Mouse (Mus musculus) limb, embryonic 14.5 days (tissue): ENCODE measurements at regions not wholly inside any gene's neighbourhood (a gene's known extent, or its start where the extent isn't known, plus 50 kb on each side); places are given as distances from the start of the nearest gene placed in this dataset.

Experiments used
- ATAC-seq: fragments of 200-750 bp; cut with Nextera tagmentation; 2 replicates; pipeline ENCODE4 v1.8.0; 2017; ENCODE audit warnings: low read depth, moderate number of reproducible peaks, moderate TSS enrichment; ENCODE audit not compliant: low FRiP score
- DNase-seq: peaks from one replicate; pipeline ENCODE4 v3.0.0-alpha.2; 2015; ENCODE audit warnings: low spot score
- H3K27ac ChIP-seq: fragments of 300-500 bp; sonication (generic); replicated peaks from 2 replicates; pipeline ENCODE4 v1.5.1; 2014; ENCODE audit warnings: low read depth, mild to moderate bottlenecking, low read length, moderate library complexity, mixed read lengths
- H3K27me3 ChIP-seq: fragments of 300-500 bp; sonication (generic); 2 replicates; pipeline ENCODE4 v1.6.1; 2014; ENCODE audit warnings: low read length, mixed read lengths; ENCODE audit not compliant: control insufficient read depth, insufficient read depth
- H3K36me3 ChIP-seq: fragments of 300-500 bp; sonication (generic); 2 replicates; pipeline ENCODE4 v1.6.1; 2014; ENCODE audit warnings: mild to moderate bottlenecking, low read length, moderate library complexity, mixed read lengths; ENCODE audit not compliant: control insufficient read depth, insufficient read depth
- H3K4me1 ChIP-seq: fragments of 300-500 bp; sonication (generic); 2 replicates; pipeline ENCODE4 v1.6.1; 2014; ENCODE audit warnings: antibody characterized with exemption, low read length, mixed read lengths; ENCODE audit not compliant: control insufficient read depth, insufficient read depth
- H3K4me2 ChIP-seq: fragments of 300-500 bp; sonication (generic); replicated peaks from 2 replicates; pipeline ENCODE4 v1.6.1; 2014; ENCODE audit warnings: low read depth, mild to moderate bottlenecking, low read length, moderate library complexity; ENCODE audit not compliant: severe bottlenecking
- H3K4me3 ChIP-seq: fragments of 300-500 bp; sonication (generic); replicated peaks from 2 replicates; pipeline ENCODE4 v1.5.1; 2014; ENCODE audit warnings: low read length
- H3K9ac ChIP-seq: fragments of 300-500 bp; sonication (generic); 2 replicates; pipeline ENCODE4 v1.6.1; 2014; ENCODE audit warnings: mild to moderate bottlenecking, low read depth, low read length, moderate library complexity; ENCODE audit not compliant: severe bottlenecking
- H3K9me3 ChIP-seq: fragments of 300-500 bp; sonication (generic); 2 replicates; pipeline ENCODE4 v1.6.1; 2016; ENCODE audit warnings: low read length; ENCODE audit not compliant: control insufficient read depth
- POLR2A ChIP-seq: fragments of 200-500 bp; IDR thresholded peaks from 2 replicates; pipeline ENCODE4 v1.8.0; 2012; ENCODE audit warnings: inconsistent platforms, mild to moderate bottlenecking, moderate library complexity, borderline replicate concordance; ENCODE audit not compliant: insufficient read depth, insufficient read length; ENCODE audit errors: extremely low read depth
- WGBS: fragments of 180-500 bp; shearing (Covaris S2); extraction: QIAGEN DNeasy Blood & Tissue Kit; methylation state at CpG from one replicate; pipeline ENCODE4 v1.1.7; 2014; 5-methylcytosine and 5-hydroxymethylcytosine counted together

- H3K27me3 ChIP-seq: no peaks in the 10 kb centered on the region
- no peak overlapping the region for H3K4me3 ChIP-seq
- no peaks in the 10 kb centered on the region for H3K4me1 ChIP-seq
- DNase-seq: peak; percentile 28
- no peaks in the 10 kb centered on the region for H3K36me3 ChIP-seq
- 62% methylated on average over 7 of the region's 7 CpGs for WGBS
- no peak for ATAC-seq
- H3K4me2 ChIP-seq: no peak overlapping the region
- TF ChIP-seq POLR2A: no peak
- H3K9ac ChIP-seq: no peak overlapping the region
- H3K9me3 ChIP-seq: no peaks in the 10 kb centered on the region
- no peak overlapping the region for H3K27ac ChIP-seq
Measured at GRCm38 (mm10) chr11:12112646-12113353, 74.3 kb upstream of the Grb10 start.

- no peak overlapping the region for H3K27ac ChIP-seq
- WGBS: 77% methylated on average over 3 of the region's 3 CpGs
- no peak overlapping the region for H3K4me2 ChIP-seq
- no peaks in the 10 kb centered on the region for H3K36me3 ChIP-seq
- DNase-seq (no peak), ATAC-seq (no peak)
- H3K9ac ChIP-seq: no peak overlapping the region
- no peaks in the 10 kb centered on the region for H3K27me3 ChIP-seq
- no peaks in the 10 kb centered on the region for H3K4me1 ChIP-seq
- TF ChIP-seq POLR2A: no peak
- H3K9me3 ChIP-seq: no peaks in the 10 kb centered on the region
- H3K4me3 ChIP-seq: no peak overlapping the region
Measured at GRCm38 (mm10) chr11:12107711-12108110, 69.2 kb upstream of the Grb10 start.

GRCm38 (mm10) chr11:12090961-12091360 lies 52.5 kb upstream of the Grb10 start:
- Histone ChIP-seq H3K27ac (no peak overlapping the region), H3K9me3 (0 out of 2 replicates have a peak, but pooled peaks cover 5% of the 10 kb centered on the region), H3K36me3 (no peaks in the 10 kb centered on the region), H3K4me3 (no peak overlapping the region), H3K9ac (no peak overlapping the region), H3K4me2 (no peak overlapping the region), H3K27me3 (no peaks in the 10 kb centered on the region), H3K4me1 (no peaks in the 10 kb centered on the region)
- no peak for DNase-seq
- ATAC-seq: no peak
- TF ChIP-seq POLR2A: no peak
- 77% methylated on average over 4 of the region's 4 CpGs for WGBS

- DNase-seq (no peak), ATAC-seq (no peak)
- 0 out of 2 replicates have a peak, but pooled peaks cover 5% of the 10 kb centered on the region for H3K9me3 ChIP-seq
- H3K4me1 ChIP-seq: no peaks in the 10 kb centered on the region
- H3K4me2 ChIP-seq: no peak overlapping the region
- no peak overlapping the region for H3K27ac ChIP-seq
- H3K9ac ChIP-seq: no peak overlapping the region
- H3K27me3 ChIP-seq: no peaks in the 10 kb centered on the region
- H3K4me3 ChIP-seq: no peak overlapping the region
- 69% methylated on average over 2 of the region's 2 CpGs for WGBS
- no peak for TF ChIP-seq POLR2A
- no peaks in the 10 kb centered on the region for H3K36me3 ChIP-seq
Measured at GRCm38 (mm10) chr11:12089788-12090365, 51.4 kb upstream of the Grb10 start.
